8 mouse cellular contexts compared by ENCODE assay signal in the genomic region with DNA sequence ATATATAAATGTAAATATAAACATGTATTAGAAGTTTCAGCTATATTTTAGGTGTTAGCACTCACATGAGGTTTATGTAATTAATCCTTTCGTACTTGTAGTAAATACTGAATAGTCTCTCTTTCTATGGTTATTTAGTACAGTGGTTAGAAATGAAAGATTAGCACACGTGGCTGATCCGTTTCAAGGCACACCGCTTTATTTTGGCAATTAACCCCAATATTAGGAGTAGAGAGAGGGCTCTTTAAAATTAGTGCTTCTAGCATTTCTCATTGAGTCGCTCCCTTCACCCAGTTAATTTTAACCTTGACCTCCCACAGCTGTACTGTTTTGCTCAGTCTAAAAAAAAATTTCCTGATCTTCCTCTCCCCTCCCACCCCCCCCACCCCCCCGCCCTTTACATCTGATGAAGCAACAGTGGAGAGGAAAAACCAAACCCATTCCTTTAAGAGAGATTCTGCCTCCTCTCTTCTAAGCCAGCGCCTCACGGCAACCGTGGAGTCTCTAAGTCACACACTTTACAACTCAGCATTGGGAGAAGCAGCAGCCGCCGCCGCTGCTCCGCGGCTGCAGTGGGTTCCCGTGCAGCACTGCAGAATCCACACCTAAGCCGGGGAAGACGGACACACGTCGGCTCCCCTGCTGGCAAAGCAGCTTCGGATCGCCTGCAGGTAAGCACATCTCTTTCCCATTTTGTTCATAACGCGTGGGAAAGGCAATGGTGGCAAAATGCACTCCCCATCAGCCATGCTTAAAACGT. TPM values are rescaled to one million over a fixed set of nuclear protein-coding genes. Genes with fewer than 3 reads are reported as not detected.
DNase-seq lines count a peak whose midpoint lies in the region; ATAC-seq and TF ChIP-seq lines count a peak whose summit lies in the region.

TSS of gene Add3 (plus strand) at position 400 of the 760 bp plus-strand sequence.

- intact Hi-C loops in heart, postnatal 36 days (cut with DNase I): loop anchor here (2.0 to 5.0 kb wide), 7 partner anchors 57 to 192 kb away; partner anchors contain the start of gene Mxi1

- 0 out of 4 replicates have a peak, but pooled peaks of 1 of the 2 experiments have one; percentile 14 for TF ChIP-seq EP300 in MEL (IDR thresholded peaks at IDR 0.05; ENCODE audit: low read depth in 1 of 2, low read length in 2 of 2)
- no peak for TF ChIP-seq EP300 in liver, postnatal 0 days (IDR thresholded peaks at IDR 0.05; ENCODE audit: low read depth)

- TF ChIP-seq CTCF in MEL (IDR thresholded peaks at IDR 0.05 in 2 of 3, conservative IDR thresholded peaks at IDR 0.05 in 1 of 3; ENCODE audit: control insufficient read depth in 1 of 3, insufficient read depth in 1 of 3, low read depth in 2 of 3, low read length in 3 of 3, poor library complexity in 1 of 3, severe bottlenecking in 1 of 3): no peak
- TF ChIP-seq CTCF in liver, postnatal 0 days (IDR thresholded peaks at IDR 0.05; ENCODE audit: low read depth): no peak

- no peaks in the 10 kb centered on the region for H3K9me3 ChIP-seq in MEL (replicated peaks; ENCODE audit: insufficient read depth, low read length)
- H3K9me3 ChIP-seq in liver, postnatal 0 days (ENCODE audit: low read length): no peaks in the 10 kb centered on the region
- no peaks in the 10 kb centered on the region for H3K9me3 ChIP-seq in neural tube, embryonic 14.5 days (ENCODE audit: control insufficient read depth, low read length)

- H3K36me3 ChIP-seq in MEL (ENCODE audit: control insufficient read depth in 1 of 2, insufficient read depth in 2 of 2, low read length in 2 of 2): peaks cover 0 to 8% of the 10 kb centered on the region in 2 experiments; a peak in 1 of 4 replicates
- no peaks in the 10 kb centered on the region for H3K36me3 ChIP-seq in liver, postnatal 0 days (replicated peaks; ENCODE audit: insufficient read depth, low read length)
- H3K36me3 ChIP-seq in neural tube, embryonic 14.5 days (ENCODE audit: control insufficient read depth, insufficient read depth, low read length): no peaks in the 10 kb centered on the region

- peaks cover 5% of the 10 kb centered on the region; the same call in 1 of the 2 replicates for H3K79me2 ChIP-seq in MEL (ENCODE audit: control insufficient read depth, insufficient read depth, low read length, poor library complexity)

- ATAC-seq in frontal cortex, adult (ENCODE audit: low TSS enrichment): peak; percentile 47
- ATAC-seq in liver, postnatal 0 days: no peak
- ATAC-seq in neural tube, embryonic 14.5 days (ENCODE audit: low read depth): no peak

- no peak for TF ChIP-seq POLR2A in MEL (IDR thresholded peaks at IDR 0.05; ENCODE audit: control insufficient read depth in 1 of 2, insufficient read depth in 1 of 2, low read depth in 1 of 2, low read length in 2 of 2, poor library complexity in 1 of 2)

- peaks cover 5 to 21% of the 10 kb centered on the region in 2 experiments for H3K27me3 ChIP-seq in MEL (ENCODE audit: control insufficient read depth in 1 of 2, insufficient read depth in 2 of 2, low read length in 2 of 2)
- H3K27me3 ChIP-seq in liver, postnatal 0 days (ENCODE audit: insufficient read depth, low read length): no peaks in the 10 kb centered on the region
- H3K27me3 ChIP-seq in neural tube, embryonic 14.5 days (ENCODE audit: control insufficient read depth, insufficient read depth, low read length): no peaks in the 10 kb centered on the region

- H3K9ac ChIP-seq in MEL (ENCODE audit: control insufficient read depth, low read depth, low read length, poor library complexity, severe bottlenecking): peak within 1 kb of the TSS; percentile 38
- peak within 1 kb of the TSS; percentile 64 for H3K9ac ChIP-seq in liver, postnatal 0 days (replicated peaks)
- H3K9ac ChIP-seq in neural tube, embryonic 14.5 days (replicated peaks; ENCODE audit: low read depth, low read length): peak within 1 kb of the TSS; percentile 50; the same call in 1 of the 2 replicates

- WGBS in liver, postnatal 0 days (ENCODE audit: insufficient replicate concordance): 7% methylated on average over 24 of the region's 24 CpGs
- 7% methylated on average over 24 of the region's 24 CpGs for WGBS in neural tube, embryonic 14.5 days

- peak within 1 kb of the TSS; percentile 25 to 68 for H3K4me3 ChIP-seq in MEL (ENCODE audit: control insufficient read depth in 1 of 2, insufficient read depth in 1 of 2, low read depth in 2 of 2, low read length in 2 of 2)
- H3K4me3 ChIP-seq in liver, postnatal 0 days (ENCODE audit: low read depth, low read length): peak within 1 kb of the TSS; percentile 89
- peak within 1 kb of the TSS; percentile 90 for H3K4me3 ChIP-seq in neural tube, embryonic 14.5 days (ENCODE audit: low read depth, low read length)

- DNase-seq in MEL (ENCODE audit: low read depth, low spot score): peak; percentile 65
- peak; percentile 65 for DNase-seq in cerebellum, adult 9-10 months
- DNase-seq in heart, postnatal 36 days: peak; percentile 56 to 76
- peak; percentile 44 to 69 for DNase-seq in layer of hippocampus, adult 18-20 months (ENCODE audit: low spot score in 2 of 2)
- peak; percentile 36 for DNase-seq in liver, postnatal 0 days
- peak; percentile 34 for DNase-seq in thymus, postnatal 0 days (ENCODE audit: low spot score)

- peaks cover 0 to 5% of the 10 kb centered on the region in 2 experiments; a peak in 2 of 4 replicates for H3K4me1 ChIP-seq in MEL (ENCODE audit: control insufficient read depth in 1 of 2, insufficient read depth in 2 of 2, low read length in 2 of 2)
- H3K4me1 ChIP-seq in liver, postnatal 0 days (ENCODE audit: insufficient read depth): peaks cover 21% of the 10 kb centered on the region
- H3K4me1 ChIP-seq in neural tube, embryonic 14.5 days (ENCODE audit: control insufficient read depth, insufficient read depth, low read length): peaks cover 11% of the 10 kb centered on the region

- TF ChIP-seq RAD21 in MEL (IDR thresholded peaks at IDR 0.05; ENCODE audit: low read depth, low read length): no peak

- peak within 1 kb of the TSS; percentile 26; the same call in 1 of the 2 replicates for H3K27ac ChIP-seq in MEL (ENCODE audit: control insufficient read depth, low read depth, low read length)
- peak within 1 kb of the TSS; percentile 70 for H3K27ac ChIP-seq in liver, postnatal 0 days (ENCODE audit: low read depth)
- H3K27ac ChIP-seq in neural tube, embryonic 14.5 days (ENCODE audit: low read depth, low read length): no peak within 1 kb of the TSS; the same call in 1 of the 2 replicates

- H3K4me2 ChIP-seq in liver, postnatal 0 days (ENCODE audit: low read depth, low read length): peak within 1 kb of the TSS; percentile 95
- H3K4me2 ChIP-seq in neural tube, embryonic 14.5 days (ENCODE audit: low read depth, low read length): peak within 1 kb of the TSS; percentile 93

TF ChIP-seq in MEL, 35 proteins besides CTCF, POLR2A, EP300 and RAD21:
- no peak for TF ChIP-seq UBTF (IDR thresholded peaks at IDR 0.05; ENCODE audit: borderline replicate concordance, insufficient read depth, low read depth, low read length)
- peak; percentile 69 for TF ChIP-seq MXI1 (IDR thresholded peaks at IDR 0.05; ENCODE audit: low read depth, low read length)
- peak; percentile 48; the same call in 1 of the 2 replicates for TF ChIP-seq SIN3A (IDR thresholded peaks at IDR 0.05; ENCODE audit: low read length)
- peak; percentile 67; the same call in 1 of the 2 replicates for TF ChIP-seq MYC (IDR thresholded peaks at IDR 0.05; ENCODE audit: low read depth, low read length)
- TF ChIP-seq E2F4 (IDR thresholded peaks at IDR 0.05; ENCODE audit: borderline replicate concordance, low read depth, low read length): 0 out of 2 replicates have a peak, but pooled peaks have one; percentile 37
- TF ChIP-seq CHD2 (IDR thresholded peaks at IDR 0.05; ENCODE audit: low read length): no peak
- TF ChIP-seq ZNF384 (IDR thresholded peaks at IDR 0.05; ENCODE audit: low read depth, low read length): 0 out of 2 replicates have a peak, but pooled peaks have one; percentile 5
- 0 out of 2 replicates have a peak, but pooled peaks have one; percentile 67 for TF ChIP-seq MAZ (IDR thresholded peaks at IDR 0.05; ENCODE audit: low read depth, low read length)
- TF ChIP-seq SMC3 (IDR thresholded peaks at IDR 0.05; ENCODE audit: low read depth, low read length): peak; percentile 21; the same call in 1 of the 2 replicates
- TF ChIP-seq ETS1 (IDR thresholded peaks at IDR 0.05; ENCODE audit: low read depth, low read length): no peak
- TF ChIP-seq TCF12 (IDR thresholded peaks at IDR 0.05; ENCODE audit: low read depth, low read length): 0 out of 2 replicates have a peak, but pooled peaks have one; percentile 13
- TF ChIP-seq MAX (IDR thresholded peaks at IDR 0.05; ENCODE audit: low read length): 0 out of 2 replicates have a peak, but pooled peaks have one; percentile 25

RNA-seq across cellular contexts. Expression of gene Add3, which starts in this region (rescaled TPM):
- total RNA-seq in MEL (2012; rRNA removed): 14.0 and 33.0 TPM in 2 replicates
- 10 to 100 TPM in 1 of 2 experiments, not detected in 1; 52.9 TPM for polyA plus RNA-seq in MEL (2012; ENCODE audit: insufficient read depth in 1 of 2, insufficient read length in 2 of 2, low read depth in 1 of 2, low replicate concordance in 2 of 2, missing spikeins in 1 of 2)
- 10 to 100 TPM; 45.2 to 48.6 TPM for total RNA-seq in heart, postnatal 36 days (2021)
- 100 to 1,000 TPM; 126 to 129 TPM for total RNA-seq in layer of hippocampus, adult 18-20 months (2021)
- 17.5 and 21.4 TPM in 2 replicates for polyA plus RNA-seq in liver, postnatal 0 days (2015; fragmentation: Nextera tagmentation; extraction: Ambion mirVana)
- 26.3 and 39.8 TPM in 2 replicates for polyA plus RNA-seq in neural tube, embryonic 14.5 days (2014; fragmentation: Nextera tagmentation; extraction: Ambion mirVana)
- polyA plus RNA-seq in thymus, postnatal 0 days (2015; fragmentation: Nextera tagmentation; extraction: Ambion mirVana): 41.5 and 42.7 TPM in 2 replicates
